Mouse (Mus musculus): Measurements from ENCODE around the gene Cdh8. TPM values are rescaled to one million over a fixed set of nuclear protein-coding genes. Genes with fewer than 3 reads are reported as not detected.
"Not testable (repeated sequence)": the region's sequence is repeated elsewhere in the genome, so short reads cannot be mapped to it uniquely, and the experiment has no call there.

The Cdh8 gene
- polyA plus RNA-seq, 1 experiment from 2014 or later, result 64.4 TPM

DNA sequence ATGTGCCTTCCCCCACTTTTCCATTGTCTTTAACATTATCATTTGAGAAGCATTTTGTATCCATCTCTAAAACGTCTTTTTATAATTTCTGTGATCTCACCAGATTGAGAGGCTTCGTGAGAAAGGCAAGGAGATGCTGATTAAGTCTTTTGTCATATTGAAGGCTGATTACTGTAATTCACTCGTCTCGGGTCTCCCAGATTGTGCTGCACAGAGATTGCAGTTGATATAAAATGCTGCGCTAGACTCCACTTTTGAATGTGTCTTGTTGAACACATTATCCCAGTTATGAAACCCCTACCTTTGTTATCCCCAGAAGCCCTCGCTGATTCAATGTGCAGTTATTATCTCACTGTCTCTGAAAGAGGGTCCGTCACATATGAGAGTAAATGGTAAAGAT, 211.1 kb downstream of the Cdh8 start:
- 67% methylated on average over 7 of the region's 7 CpGs for WGBS
- no peak for ATAC-seq

DNA sequence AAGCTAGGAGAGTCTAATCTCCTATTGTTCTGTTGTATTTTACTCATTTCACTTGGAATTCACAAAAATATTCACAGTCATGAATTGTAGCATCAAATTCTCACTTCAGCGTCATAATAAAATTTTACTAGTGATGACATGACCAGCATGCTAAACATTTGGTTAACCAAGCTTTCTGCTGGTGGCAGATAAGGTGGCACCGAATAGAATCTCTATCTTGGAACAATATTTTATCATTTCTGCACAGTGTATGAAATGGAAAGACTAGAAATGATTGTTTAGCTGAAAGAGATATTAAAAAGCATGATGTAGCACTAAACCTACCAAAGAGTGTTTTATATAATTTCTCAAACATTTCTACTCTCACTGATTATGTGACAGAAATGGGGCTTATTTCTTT, 225.6 kb downstream of the Cdh8 start:
- Histone ChIP-seq H3K4me2 (ENCODE audit: low read length) (no peak overlapping the region), H3K4me3 (ENCODE audit: low read depth, low read length) (no peak overlapping the region), H3K9ac (ENCODE audit: low read depth, low read length) (no peak overlapping the region), H3K27me3 (ENCODE audit: control insufficient read depth, insufficient read depth, low read depth, low read length) (no peaks in the 10 kb centered on the region), H3K4me1 (ENCODE audit: control insufficient read depth, insufficient read depth, low read length) (no peaks in the 10 kb centered on the region), H3K36me3 (ENCODE audit: control insufficient read depth, insufficient read depth, low read length) (no peaks in the 10 kb centered on the region), H3K9me3 (replicated peaks; ENCODE audit: control insufficient read depth, low read length, poor library complexity, severe bottlenecking) (no peaks in the 10 kb centered on the region), H3K27ac (ENCODE audit: low read length) (no peak overlapping the region)
- WGBS, result 89% methylated on average over 2 of the region's 2 CpGs
- ATAC-seq, result no peak

More for the DNA sequence above, 211.1 kb downstream of the Cdh8 start:
- no peaks in the 10 kb centered on the region for H3K9me3 ChIP-seq (replicated peaks; ENCODE audit: control insufficient read depth, low read length, poor library complexity, severe bottlenecking)
- no peak overlapping the region for H3K4me3 ChIP-seq (ENCODE audit: low read depth, low read length)
- H3K4me1 ChIP-seq (ENCODE audit: control insufficient read depth, insufficient read depth, low read length), result no peaks in the 10 kb centered on the region
- H3K27ac ChIP-seq (ENCODE audit: low read length), result no peak overlapping the region
- H3K27me3 ChIP-seq (ENCODE audit: control insufficient read depth, insufficient read depth, low read depth, low read length), result no peaks in the 10 kb centered on the region
- no peak overlapping the region for H3K4me2 ChIP-seq (ENCODE audit: low read length)
- no peak overlapping the region for H3K9ac ChIP-seq (ENCODE audit: low read depth, low read length)
- H3K36me3 ChIP-seq (ENCODE audit: control insufficient read depth, insufficient read depth, low read length), result no peaks in the 10 kb centered on the region

DNA sequence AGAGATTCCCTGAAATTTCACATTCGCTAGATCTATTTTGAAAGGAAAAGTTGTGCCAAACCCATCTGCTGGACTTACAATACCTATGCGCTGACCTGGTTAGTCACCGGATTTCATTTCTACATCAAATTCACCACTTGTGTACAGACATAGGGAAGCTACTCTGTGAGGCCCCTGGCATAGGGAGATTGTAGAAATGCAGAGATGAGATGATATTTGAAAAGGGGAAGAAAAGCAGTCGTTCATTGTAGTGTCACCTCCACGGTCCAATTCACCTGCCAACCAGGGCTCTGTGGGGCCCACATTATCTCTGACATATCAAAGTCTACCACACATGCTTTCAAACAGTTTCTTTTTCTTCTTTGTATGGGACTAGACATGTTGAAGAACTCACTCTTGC, 229.4 kb downstream of the Cdh8 start:
- Histone ChIP-seq H3K9me3 (replicated peaks; ENCODE audit: control insufficient read depth, low read length, poor library complexity, severe bottlenecking) (no peaks in the 10 kb centered on the region), H3K27ac (ENCODE audit: low read length) (no peak overlapping the region), H3K9ac (ENCODE audit: low read depth, low read length) (no peak overlapping the region), H3K4me1 (ENCODE audit: control insufficient read depth, insufficient read depth, low read length) (no peaks in the 10 kb centered on the region), H3K36me3 (ENCODE audit: control insufficient read depth, insufficient read depth, low read length) (no peaks in the 10 kb centered on the region), H3K4me2 (ENCODE audit: low read length) (no peak overlapping the region), H3K4me3 (ENCODE audit: low read depth, low read length) (no peak overlapping the region), H3K27me3 (ENCODE audit: control insufficient read depth, insufficient read depth, low read depth, low read length) (no peaks in the 10 kb centered on the region)
- 85% methylated on average over 5 of the region's 5 CpGs for WGBS
- ATAC-seq, result no peak

DNA sequence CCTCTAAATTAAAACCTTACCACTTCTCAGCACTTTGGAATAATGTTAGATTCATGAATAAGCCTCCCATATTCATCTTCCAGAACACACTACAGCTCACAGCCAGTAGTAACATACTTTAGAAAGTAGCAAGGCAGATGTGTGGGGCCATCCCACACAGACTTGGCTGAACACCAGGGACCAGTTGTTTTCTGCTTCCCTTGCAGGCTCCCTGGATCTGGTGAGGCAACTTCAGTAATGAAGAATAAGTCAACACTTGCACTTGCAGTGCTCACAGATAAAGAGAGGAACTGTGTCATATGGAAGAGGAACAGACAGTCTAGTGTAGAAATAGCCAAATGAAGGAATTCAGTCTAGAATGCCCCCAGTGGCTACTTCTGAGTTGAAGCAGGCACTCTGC, 232.1 kb downstream of the Cdh8 start:
- Histone ChIP-seq H3K27me3 (ENCODE audit: control insufficient read depth, insufficient read depth, low read depth, low read length) (no peaks in the 10 kb centered on the region), H3K9ac (ENCODE audit: low read depth, low read length) (no peak overlapping the region), H3K36me3 (ENCODE audit: control insufficient read depth, insufficient read depth, low read length) (no peaks in the 10 kb centered on the region), H3K4me1 (ENCODE audit: control insufficient read depth, insufficient read depth, low read length) (no peaks in the 10 kb centered on the region), H3K4me3 (ENCODE audit: low read depth, low read length) (no peak overlapping the region), H3K4me2 (ENCODE audit: low read length) (no peak overlapping the region), H3K9me3 (replicated peaks; ENCODE audit: control insufficient read depth, low read length, poor library complexity, severe bottlenecking) (no peaks in the 10 kb centered on the region), H3K27ac (ENCODE audit: low read length) (no peak overlapping the region)
- ATAC-seq, result no peak

DNA sequence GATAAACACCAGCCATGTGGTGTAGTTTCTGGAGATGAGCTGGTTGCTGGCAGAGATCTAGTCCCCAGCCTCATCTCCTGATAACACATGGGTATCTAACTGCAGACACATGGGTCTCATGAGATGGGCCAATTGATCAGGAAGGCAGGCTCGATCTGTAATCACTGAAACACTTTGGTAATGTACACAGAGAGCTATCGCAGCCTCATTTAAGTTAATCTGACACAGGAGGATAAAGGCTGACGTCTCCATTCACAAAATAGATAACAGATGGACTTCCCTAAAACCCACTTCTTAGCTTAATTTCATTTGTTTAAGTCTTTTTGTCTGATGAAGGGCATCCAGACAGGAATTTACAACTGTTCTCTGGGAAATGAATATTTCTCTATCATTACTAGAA, 249.3 kb downstream of the Cdh8 start:
- Histone ChIP-seq H3K27me3 (ENCODE audit: control insufficient read depth, insufficient read depth, low read depth, low read length) (no peaks in the 10 kb centered on the region), H3K4me1 (ENCODE audit: control insufficient read depth, insufficient read depth, low read length) (no peaks in the 10 kb centered on the region), H3K9me3 (replicated peaks; ENCODE audit: control insufficient read depth, low read length, poor library complexity, severe bottlenecking) (no peaks in the 10 kb centered on the region), H3K4me3 (ENCODE audit: low read depth, low read length) (no peak overlapping the region), H3K4me2 (ENCODE audit: low read length) (no peak overlapping the region), H3K27ac (ENCODE audit: low read length) (no peak overlapping the region), H3K36me3 (ENCODE audit: control insufficient read depth, insufficient read depth, low read length) (no peaks in the 10 kb centered on the region), H3K9ac (ENCODE audit: low read depth, low read length) (no peak overlapping the region)
- ATAC-seq, result no peak
- WGBS, result 41% methylated on average over 3 of the region's 3 CpGs

DNA sequence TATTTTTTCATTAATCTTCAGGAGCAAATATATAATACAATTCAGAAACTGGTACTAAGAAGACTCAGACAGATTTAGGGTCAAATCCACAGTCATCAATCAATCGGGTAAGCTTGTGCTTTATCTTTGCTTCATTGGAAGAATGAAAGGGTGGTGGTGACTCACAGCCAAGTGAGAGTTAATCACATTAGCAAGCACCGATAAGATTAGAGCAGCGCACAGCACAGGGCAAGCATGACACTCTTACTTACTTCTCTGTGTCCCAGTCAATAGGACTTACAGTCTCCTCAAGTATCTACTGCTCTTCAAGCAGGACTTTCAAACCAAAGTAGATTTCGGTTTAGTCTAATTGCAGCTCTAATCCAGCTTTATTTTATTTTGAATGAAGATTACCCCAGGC, 254.6 kb downstream of the Cdh8 start:
- Histone ChIP-seq H3K4me3 (ENCODE audit: low read depth, low read length) (no peak overlapping the region), H3K27ac (ENCODE audit: low read length) (no peak overlapping the region), H3K27me3 (ENCODE audit: control insufficient read depth, insufficient read depth, low read depth, low read length) (no peaks in the 10 kb centered on the region), H3K9me3 (replicated peaks; ENCODE audit: control insufficient read depth, low read length, poor library complexity, severe bottlenecking) (no peaks in the 10 kb centered on the region), H3K36me3 (ENCODE audit: control insufficient read depth, insufficient read depth, low read length) (no peaks in the 10 kb centered on the region), H3K4me2 (ENCODE audit: low read length) (no peak overlapping the region), H3K9ac (ENCODE audit: low read depth, low read length) (no peak overlapping the region), H3K4me1 (ENCODE audit: control insufficient read depth, insufficient read depth, low read length) (no peaks in the 10 kb centered on the region)
- no peak for ATAC-seq
- 17% methylated on average over 4 of the region's 4 CpGs for WGBS

DNA sequence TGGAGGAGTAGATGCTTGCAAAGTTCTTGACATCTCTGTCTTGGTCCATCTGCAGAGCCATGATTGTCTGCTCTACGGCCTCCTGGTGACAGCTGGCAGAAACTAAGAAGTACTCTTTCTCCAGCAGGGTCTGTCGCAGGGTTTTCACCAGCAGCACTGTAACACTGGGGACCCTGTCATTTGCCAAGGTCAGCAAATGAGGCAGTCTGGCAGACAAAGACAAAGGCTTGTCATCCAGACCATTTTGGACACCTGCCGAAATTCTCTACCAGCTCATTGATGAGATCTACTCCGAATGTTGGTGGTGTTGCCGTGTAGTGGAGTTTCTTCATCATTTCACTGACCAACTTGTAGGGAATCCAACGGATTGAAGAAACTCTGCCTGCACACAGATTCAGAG, 270.8 kb downstream of the Cdh8 start:
- WGBS, result 95% methylated on average over 6 of the region's 6 CpGs
- Histone ChIP-seq H3K4me2 (ENCODE audit: low read length) (no peak overlapping the region), H3K4me1 (ENCODE audit: control insufficient read depth, insufficient read depth, low read length) (no peaks in the 10 kb centered on the region), H3K4me3 (ENCODE audit: low read depth, low read length) (no peak overlapping the region), H3K36me3 (ENCODE audit: control insufficient read depth, insufficient read depth, low read length) (no peaks in the 10 kb centered on the region), H3K9me3 (replicated peaks; ENCODE audit: control insufficient read depth, low read length, poor library complexity, severe bottlenecking) (no peaks in the 10 kb centered on the region), H3K9ac (ENCODE audit: low read depth, low read length) (no peak overlapping the region), H3K27me3 (ENCODE audit: control insufficient read depth, insufficient read depth, low read depth, low read length) (no peaks in the 10 kb centered on the region), H3K27ac (ENCODE audit: low read length) (no peak overlapping the region)
- no peak for ATAC-seq

DNA sequence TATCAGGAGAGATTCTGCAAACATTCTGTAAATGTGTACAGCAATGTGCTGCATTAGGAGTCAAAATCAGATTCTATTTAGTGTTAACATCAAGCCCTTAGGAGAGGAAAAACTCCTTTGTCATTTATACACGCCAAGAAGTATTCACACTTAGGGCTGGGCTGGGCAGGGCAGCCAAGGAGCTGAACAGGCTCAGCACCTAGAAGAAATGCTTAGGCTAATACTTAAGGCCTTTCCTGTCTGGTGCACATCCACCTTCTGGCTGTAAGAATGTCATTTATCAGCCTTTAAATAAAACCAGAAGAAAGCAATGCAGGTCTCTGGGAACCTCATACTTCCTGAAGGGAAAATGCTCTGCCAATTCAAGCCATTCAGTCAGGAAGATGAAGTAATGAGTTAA, 271.5 kb downstream of the Cdh8 start:
- not testable (repeated sequence) for H3K27me3 ChIP-seq (ENCODE audit: control insufficient read depth, insufficient read depth, low read depth, low read length); H3K4me3 ChIP-seq (ENCODE audit: low read depth, low read length); H3K9me3 ChIP-seq (replicated peaks; ENCODE audit: control insufficient read depth, low read length, poor library complexity, severe bottlenecking); H3K36me3 ChIP-seq (ENCODE audit: control insufficient read depth, insufficient read depth, low read length); ATAC-seq; H3K9ac ChIP-seq (ENCODE audit: low read depth, low read length); H3K4me2 ChIP-seq (ENCODE audit: low read length); H3K27ac ChIP-seq (ENCODE audit: low read length); H3K4me1 ChIP-seq (ENCODE audit: control insufficient read depth, insufficient read depth, low read length)
- 86% methylated on average over 1 of the region's 1 CpGs for WGBS

DNA sequence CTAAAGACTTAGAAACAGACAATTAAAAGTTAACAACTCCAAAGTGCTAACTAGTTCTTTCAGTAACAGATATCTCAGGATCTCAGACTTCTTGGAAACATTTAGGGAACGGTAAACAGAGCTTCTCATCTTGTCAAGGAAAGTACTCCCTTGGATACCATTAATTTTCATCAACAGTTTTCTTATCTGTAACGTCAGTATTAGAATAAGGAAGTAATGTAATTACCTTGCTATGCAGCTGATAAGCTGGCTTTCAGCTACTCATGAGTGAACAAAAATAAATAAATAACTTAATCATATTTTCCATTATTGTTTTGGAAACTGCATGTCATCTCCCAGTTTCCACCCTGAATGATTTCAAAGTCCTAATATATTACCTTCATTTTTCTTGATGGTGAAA, 317.8 kb downstream of the Cdh8 start:
- 84% methylated on average over 2 of the region's 2 CpGs for WGBS
- no peaks in the 10 kb centered on the region for H3K4me1 ChIP-seq (ENCODE audit: control insufficient read depth, insufficient read depth, low read length)
- H3K27ac ChIP-seq (ENCODE audit: low read length), result no peak overlapping the region
- H3K27me3 ChIP-seq (ENCODE audit: control insufficient read depth, insufficient read depth, low read depth, low read length), result no peaks in the 10 kb centered on the region
- no peaks in the 10 kb centered on the region for H3K36me3 ChIP-seq (ENCODE audit: control insufficient read depth, insufficient read depth, low read length)
- no peak overlapping the region for H3K4me3 ChIP-seq (ENCODE audit: low read depth, low read length)
- no peak overlapping the region for H3K9ac ChIP-seq (ENCODE audit: low read depth, low read length)
- no peak for ATAC-seq
- no peak overlapping the region for H3K4me2 ChIP-seq (ENCODE audit: low read length)
- no peaks in the 10 kb centered on the region for H3K9me3 ChIP-seq (replicated peaks; ENCODE audit: control insufficient read depth, low read length, poor library complexity, severe bottlenecking)

DNA sequence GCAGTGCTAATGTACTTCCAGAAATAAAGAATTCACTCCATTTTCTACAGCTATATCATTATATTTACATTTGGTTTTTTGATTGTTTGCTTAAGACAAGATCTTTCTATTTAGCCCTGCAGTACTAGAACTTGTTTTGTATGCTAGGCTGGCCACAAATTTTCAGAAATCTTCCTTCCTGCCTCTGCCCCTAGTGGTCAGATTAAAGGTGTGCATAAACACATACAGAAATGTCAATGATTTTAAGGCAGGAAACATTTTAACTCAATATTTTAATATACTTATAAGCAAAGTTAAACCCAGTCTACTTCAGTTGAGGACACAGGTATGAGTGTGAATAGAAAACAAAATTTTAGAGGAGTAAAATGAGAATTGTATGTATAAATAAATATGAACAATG, 364.9 kb downstream of the Cdh8 start:
- no peaks in the 10 kb centered on the region for H3K9me3 ChIP-seq (replicated peaks; ENCODE audit: control insufficient read depth, low read length, poor library complexity, severe bottlenecking)
- no peak overlapping the region for H3K4me2 ChIP-seq (ENCODE audit: low read length)
- H3K9ac ChIP-seq (ENCODE audit: low read depth, low read length), result no peak overlapping the region
- H3K36me3 ChIP-seq (ENCODE audit: control insufficient read depth, insufficient read depth, low read length), result no peaks in the 10 kb centered on the region
- ATAC-seq, result no peak
- no peaks in the 10 kb centered on the region for H3K27me3 ChIP-seq (ENCODE audit: control insufficient read depth, insufficient read depth, low read depth, low read length)
- H3K4me1 ChIP-seq (ENCODE audit: control insufficient read depth, insufficient read depth, low read length), result no peaks in the 10 kb centered on the region; the same call in 1 of the 2 replicates
- H3K27ac ChIP-seq (ENCODE audit: low read length), result no peak overlapping the region
- H3K4me3 ChIP-seq (ENCODE audit: low read depth, low read length), result no peak overlapping the region
